Mouse (Mus musculus) forebrain, embryonic 14.5 days (tissue): ENCODE measurements around the gene Fdps. TPM values are rescaled to one million over a fixed set of nuclear protein-coding genes. Genes with fewer than 3 reads are reported as not detected.
A peak's percentile ranks its signal among the peaks of the same experiment; 100 is the strongest.

Source experiments
- ATAC-seq: fragments of 200-750 bp; cut with Nextera tagmentation; 2 replicates; pipeline ENCODE4 v1.8.0; 2017; ENCODE audit warnings: mild to moderate bottlenecking, moderate library complexity
- DNase-seq: peaks from one replicate; pipeline ENCODE4 v3.0.0-alpha.2; 2015; ENCODE audit warnings: low spot score
- H3K27ac ChIP-seq: fragments of 300-500 bp; sonication (generic); 2 replicates; pipeline ENCODE4 v1.5.1; 2014; ENCODE audit warnings: low read depth, mild to moderate bottlenecking, control low read depth, low read length, moderate library complexity
- H3K27me3 ChIP-seq: fragments of 300-500 bp; sonication (generic); replicated peaks from 2 replicates; pipeline ENCODE4 v1.6.1; 2014; ENCODE audit warnings: low read length, control low read depth, mixed read lengths; ENCODE audit not compliant: control insufficient read depth, insufficient read depth
- H3K36me3 ChIP-seq: fragments of 300-500 bp; sonication (generic); 2 replicates; pipeline ENCODE4 v1.6.1; 2014; ENCODE audit warnings: low read length, control low read depth; ENCODE audit not compliant: control insufficient read depth, insufficient read depth
- H3K4me1 ChIP-seq: fragments of 300-500 bp; sonication (generic); 2 replicates; pipeline ENCODE4 v1.6.1; 2014; ENCODE audit warnings: antibody characterized with exemption, low read length, control low read depth; ENCODE audit not compliant: control insufficient read depth, insufficient read depth
- H3K4me2 ChIP-seq: fragments of 300-500 bp; sonication (generic); 2 replicates; pipeline ENCODE4 v1.6.1; 2014; ENCODE audit warnings: mild to moderate bottlenecking, control low read depth, low read length
- H3K4me3 ChIP-seq: fragments of 300-500 bp; sonication (generic); 2 replicates; pipeline ENCODE4 v1.5.1; 2014; ENCODE audit warnings: low read depth, low read length, control low read depth
- H3K9ac ChIP-seq: fragments of 300-500 bp; sonication (generic); 2 replicates; pipeline ENCODE4 v1.6.1; 2014; ENCODE audit warnings: mild to moderate bottlenecking, low read length, control low read depth, moderate library complexity
- H3K9me3 ChIP-seq: fragments of 300-500 bp; sonication (generic); replicated peaks from 2 replicates; pipeline ENCODE4 v1.6.1; 2016; ENCODE audit warnings: low read length, control low read depth, mixed read lengths; ENCODE audit not compliant: control insufficient read depth
- WGBS: fragments of 180-500 bp; shearing (Covaris S2); extraction: QIAGEN DNeasy Blood & Tissue Kit; methylation state at CpG from one replicate; pipeline ENCODE4 v1.1.7; 2014; 5-methylcytosine and 5-hydroxymethylcytosine counted together
- polyA plus RNA-seq: library from polyadenylated mRNA; unstranded; fragments of >200 nt; fragmentation: Nextera tagmentation; extraction: Ambion mirVana; gene quantifications from 2 replicates; pipeline ENCODE4 v1.2.1, GENCODE M21; 2014

Gene Fdps
- polyA plus RNA-seq = 337 and 389 TPM in 2 replicates

DNA sequence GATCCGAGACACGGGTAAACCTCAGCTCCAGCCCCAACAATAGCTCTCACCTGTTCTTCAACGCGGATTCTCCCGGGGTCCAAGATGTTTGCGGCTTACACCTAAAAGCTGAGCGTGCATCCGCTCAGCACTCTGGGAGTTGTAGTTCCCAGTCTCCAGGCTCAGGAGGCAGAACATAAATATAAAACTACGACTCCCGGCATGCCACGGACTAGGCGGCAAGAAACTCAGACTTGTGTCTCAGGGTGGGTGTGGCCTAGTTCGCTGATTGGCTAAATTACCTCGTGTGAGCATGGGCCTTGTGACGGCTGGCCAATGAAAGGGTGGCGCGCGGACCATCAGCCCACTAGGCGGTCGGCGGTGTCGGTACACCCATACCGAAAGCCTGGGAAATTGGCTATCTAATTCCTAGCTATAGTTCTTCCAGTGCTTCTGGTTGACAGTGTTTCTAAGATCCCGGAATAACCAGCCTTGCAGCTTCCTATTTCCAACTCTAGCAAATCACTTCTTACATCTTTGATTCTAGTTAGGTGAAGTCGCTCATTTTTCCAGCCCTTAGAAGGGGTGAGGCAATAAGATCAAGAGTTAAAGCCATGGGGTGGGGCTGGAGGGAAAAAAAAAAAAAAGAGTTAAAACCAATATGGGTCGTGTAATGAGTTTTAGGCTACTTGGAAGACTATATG lies at the start of gene Fdps:
Fdps (minus strand) TSS at position 148 of the 683 bp plus-strand sequence.
- peak within 1 kb of the TSS; percentile 79 for H3K4me3 ChIP-seq
- under 1% methylated on average over 26 of the region's 26 CpGs for WGBS
- H3K27ac ChIP-seq = peak within 1 kb of the TSS; percentile 70
- no peaks in the 10 kb centered on the region for H3K27me3 ChIP-seq
- DNase-seq (peak; percentile 100), ATAC-seq (peak; percentile 100)
- H3K9me3 ChIP-seq = no peaks in the 10 kb centered on the region
- peak within 1 kb of the TSS; percentile 95 for H3K4me2 ChIP-seq
- H3K36me3 ChIP-seq = peaks cover 31% of the 10 kb centered on the region
- peaks cover 11% of the 10 kb centered on the region for H3K4me1 ChIP-seq
- H3K9ac ChIP-seq = peak within 1 kb of the TSS; percentile 75

- no peak overlapping the region for H3K27ac ChIP-seq
- no peaks in the 10 kb centered on the region for H3K27me3 ChIP-seq
- H3K9ac ChIP-seq = no peak overlapping the region
- peaks cover 6% of the 10 kb centered on the region; the same call in 1 of the 2 replicates for H3K36me3 ChIP-seq
- ATAC-seq (no peak), DNase-seq (no peak)
- no peak overlapping the region for H3K4me3 ChIP-seq
- 76% methylated on average over 14 of the region's 14 CpGs for WGBS
- no peak overlapping the region for H3K4me2 ChIP-seq
- H3K4me1 ChIP-seq = no peaks in the 10 kb centered on the region
- no peaks in the 10 kb centered on the region for H3K9me3 ChIP-seq
Observed at GRCm38 (mm10) chr3:89148567-89148966, 46.8 kb upstream of the Fdps start.

DNA sequence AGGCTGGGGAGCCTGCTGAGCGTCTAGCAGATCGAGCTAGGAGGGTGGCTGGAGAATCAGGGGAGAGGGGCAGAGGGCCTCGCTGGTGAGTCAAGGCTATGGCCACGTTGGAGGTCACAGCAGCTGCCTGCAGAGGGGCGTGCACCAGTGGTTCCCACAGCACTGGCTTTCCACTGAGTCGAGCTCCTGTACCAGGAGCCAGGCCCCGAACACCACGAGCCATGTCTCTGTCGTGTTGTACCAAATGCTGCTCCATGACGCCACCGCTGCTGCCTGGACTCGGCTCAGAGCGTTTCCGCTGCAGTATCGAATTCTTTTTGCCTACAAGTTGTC lies 46.2 kb upstream of the Fdps start:
- Histone ChIP-seq H3K4me2 (no peak overlapping the region), H3K4me1 (no peaks in the 10 kb centered on the region), H3K27ac (no peak overlapping the region), H3K9me3 (no peaks in the 10 kb centered on the region), H3K36me3 (peaks cover 6% of the 10 kb centered on the region; the same call in 1 of the 2 replicates), H3K4me3 (no peak overlapping the region), H3K27me3 (no peaks in the 10 kb centered on the region), H3K9ac (no peak overlapping the region)
- DNase-seq = no peak
- no peak for ATAC-seq
- WGBS = 17% methylated on average over 15 of the region's 15 CpGs

GRCm38 (mm10) chr3:89147101-89147978 lies 45.6 kb upstream of the Fdps start:
- no peak for DNase-seq
- H3K36me3 ChIP-seq = 0 out of 2 replicates have a peak, but pooled peaks cover 3% of the 10 kb centered on the region
- no peak overlapping the region for H3K4me2 ChIP-seq
- no peak overlapping the region for H3K4me3 ChIP-seq
- no peaks in the 10 kb centered on the region for H3K27me3 ChIP-seq
- H3K9ac ChIP-seq = no peak overlapping the region
- 25% methylated on average over 26 of the region's 26 CpGs for WGBS
- no peaks in the 10 kb centered on the region for H3K4me1 ChIP-seq
- no peak overlapping the region for H3K27ac ChIP-seq
- ATAC-seq = no peak; the same call in 1 of the 2 replicates
- H3K9me3 ChIP-seq = no peaks in the 10 kb centered on the region

DNA sequence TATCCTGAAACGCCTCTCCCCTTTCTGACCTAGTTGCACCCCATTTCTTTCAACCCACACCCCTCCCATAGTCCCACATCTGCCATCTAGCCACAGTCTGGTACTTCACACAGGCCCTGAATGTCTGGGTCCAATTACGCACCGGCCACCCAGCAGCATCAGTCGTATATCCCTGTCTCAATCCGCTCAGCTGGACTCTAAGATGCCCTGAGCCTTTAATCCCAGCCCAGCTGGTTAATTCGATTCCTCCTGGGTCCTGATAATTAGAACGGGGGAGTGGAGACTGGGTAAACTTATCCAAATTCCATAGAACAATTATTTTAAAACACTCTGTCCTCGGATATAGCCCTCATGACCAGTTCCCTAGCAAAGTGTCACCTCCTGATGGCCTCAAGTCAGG lies 43.8 kb upstream of the Fdps start:
- Histone ChIP-seq H3K9me3 (no peaks in the 10 kb centered on the region), H3K27me3 (no peaks in the 10 kb centered on the region), H3K4me2 (no peak overlapping the region), H3K27ac (no peak overlapping the region), H3K4me3 (no peak overlapping the region), H3K36me3 (no peaks in the 10 kb centered on the region), H3K9ac (no peak overlapping the region), H3K4me1 (no peaks in the 10 kb centered on the region)
- WGBS = 17% methylated on average over 8 of the region's 8 CpGs
- ATAC-seq = no peak
- DNase-seq = no peak

DNA sequence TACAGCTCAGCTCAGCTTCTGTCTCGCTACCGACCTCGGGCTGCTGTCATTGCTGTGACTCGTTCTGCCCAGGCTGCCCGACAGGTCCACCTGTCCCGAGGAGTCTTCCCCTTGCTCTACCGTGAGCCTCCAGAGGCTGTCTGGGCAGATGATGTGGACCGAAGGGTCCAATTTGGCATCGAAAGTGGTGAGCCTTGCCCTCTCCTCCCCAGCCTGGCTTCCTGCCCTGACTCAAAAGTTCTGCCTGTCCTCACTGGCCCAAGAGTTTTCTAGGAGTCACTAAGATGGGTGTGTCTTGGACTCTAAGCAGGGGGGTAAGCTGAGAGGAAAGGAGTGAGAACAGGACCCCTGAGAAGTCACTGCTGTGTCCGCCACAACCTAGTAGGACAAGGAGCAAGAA lies 43.1 kb upstream of the Fdps start:
- no peak overlapping the region for H3K4me3 ChIP-seq
- ATAC-seq (no peak), DNase-seq (no peak)
- no peaks in the 10 kb centered on the region for H3K4me1 ChIP-seq
- WGBS = 89% methylated on average over 10 of the region's 10 CpGs
- no peak overlapping the region for H3K9ac ChIP-seq
- H3K4me2 ChIP-seq = no peak overlapping the region
- H3K27ac ChIP-seq = no peak overlapping the region
- no peaks in the 10 kb centered on the region for H3K27me3 ChIP-seq
- H3K9me3 ChIP-seq = no peaks in the 10 kb centered on the region
- no peaks in the 10 kb centered on the region for H3K36me3 ChIP-seq

DNA sequence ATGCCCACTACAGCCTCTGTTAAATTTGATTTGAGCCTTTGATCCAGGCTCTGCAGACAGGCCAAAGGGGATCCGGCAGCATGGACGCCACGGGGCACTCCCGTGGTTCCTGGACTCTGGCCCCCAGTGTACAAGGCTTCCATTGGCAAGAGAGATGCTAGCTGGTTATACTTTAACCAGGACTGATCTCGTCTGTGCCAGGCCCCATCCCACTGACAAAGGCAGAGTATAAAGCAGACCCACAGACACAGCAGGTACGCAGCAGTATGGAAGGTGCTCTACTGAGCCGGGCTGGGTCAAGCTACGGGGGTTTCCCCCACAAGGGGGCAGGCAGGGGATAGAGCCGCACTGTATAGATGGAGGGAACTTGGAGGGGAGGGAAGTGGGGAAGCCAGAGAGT lies 34.6 kb upstream of the Fdps start:
- Histone ChIP-seq H3K9me3 (no peaks in the 10 kb centered on the region), H3K36me3 (no peaks in the 10 kb centered on the region), H3K9ac (no peak overlapping the region)

DNA sequence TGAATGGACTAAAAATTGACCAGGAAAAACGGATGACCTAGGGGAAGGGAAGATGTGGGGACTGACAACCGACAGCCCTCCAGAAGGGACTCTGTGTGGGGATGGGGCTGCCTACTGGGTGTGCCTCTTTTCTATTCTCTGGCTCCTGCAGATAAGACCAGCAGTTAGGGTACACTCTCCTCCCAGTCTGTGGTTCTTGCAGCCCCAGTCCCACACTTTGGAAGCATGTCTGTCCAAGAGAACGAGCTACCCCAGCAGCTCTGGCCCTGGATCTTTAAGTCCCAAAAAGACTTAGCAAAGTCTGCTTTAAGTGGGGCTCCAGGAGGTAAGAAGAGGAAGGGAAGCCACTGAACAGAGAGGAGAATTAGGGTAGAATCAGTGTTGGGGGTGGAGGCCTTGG lies 34.2 kb upstream of the Fdps start, which contains the start of gene Pklr:
Pklr (plus strand) TSS at position 185 of the 400 bp plus-strand sequence.
- Histone ChIP-seq H3K27ac (no peak within 1 kb of the TSS), H3K4me2 (no peak within 1 kb of the TSS), H3K4me3 (no peak within 1 kb of the TSS), H3K9me3 (no peaks in the 10 kb centered on the region), H3K27me3 (no peaks in the 10 kb centered on the region), H3K9ac (no peak within 1 kb of the TSS), H3K36me3 (no peaks in the 10 kb centered on the region), H3K4me1 (no peaks in the 10 kb centered on the region)
- DNase-seq (no peak), ATAC-seq (no peak)
- WGBS = 72% methylated on average over 3 of the region's 3 CpGs

More for the DNA sequence above, 34.6 kb upstream of the Fdps start:
- Histone ChIP-seq H3K27ac (no peak overlapping the region), H3K4me1 (no peaks in the 10 kb centered on the region), H3K4me3 (no peak overlapping the region), H3K27me3 (no peaks in the 10 kb centered on the region), H3K4me2 (no peak overlapping the region)
- DNase-seq = no peak
- ATAC-seq = no peak
- WGBS = 44% methylated on average over 9 of the region's 9 CpGs

GRCm38 (mm10) chr3:89133752-89134151 lies 32.0 kb upstream of the Fdps start:
- ATAC-seq = no peak
- Histone ChIP-seq H3K36me3 (no peaks in the 10 kb centered on the region), H3K4me1 (no peaks in the 10 kb centered on the region), H3K9me3 (no peaks in the 10 kb centered on the region), H3K27me3 (no peaks in the 10 kb centered on the region), H3K27ac (no peak overlapping the region), H3K4me3 (no peak overlapping the region), H3K9ac (no peak overlapping the region), H3K4me2 (no peak overlapping the region)
- 95% methylated on average over 1 of the region's 1 CpGs for whole genome bisulfite sequencing
- DNase-seq = no peak
